Mouse (Mus musculus): Measurements from ENCODE around the gene Zfp366.

- TF ChIP-seq EP300 (IDR thresholded peaks at IDR 0.05; ENCODE audit: low read depth), result no peak
- no peak for TF ChIP-seq CTCF (IDR thresholded peaks at IDR 0.05; ENCODE audit: low read depth)
These were observed 28.4 kb downstream of the Zfp366 start for GRCm38 (mm10) chr13:99212976-99213375.
